Mouse (Mus musculus): ENCODE data around the gene Dennd5a. TPM values are rescaled to one million over a fixed set of nuclear protein-coding genes. Genes with fewer than 3 reads are reported as not detected.
"Not testable (repeated sequence)": the region's sequence is repeated elsewhere in the genome, so short reads cannot be mapped to it uniquely, and the experiment has no call there.

Dennd5a gene
- polyA plus RNA-seq, 1 experiment from 2014 or later = 112 TPM

DNA sequence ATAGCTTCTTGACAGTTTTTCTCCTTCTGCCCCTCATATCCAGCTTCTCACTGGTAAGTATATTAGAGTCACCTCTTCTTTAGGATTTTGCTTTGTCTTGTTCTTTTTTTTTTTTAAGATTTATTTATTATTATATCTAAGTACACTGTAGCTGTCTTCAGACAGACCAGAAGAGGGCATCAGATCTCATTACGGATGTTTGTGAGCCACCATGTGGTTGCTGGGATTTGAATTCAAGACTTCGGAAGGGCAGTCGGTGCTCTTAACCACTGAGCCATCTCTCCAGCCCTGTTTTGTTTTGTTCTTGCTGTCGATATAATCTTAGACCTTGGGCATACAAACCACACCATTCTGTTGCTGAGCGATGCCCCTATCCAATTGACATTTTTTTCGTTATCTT lies 26.5 kb upstream of the Dennd5a start, which contains the start of gene Tmem41b:
Gene Tmem41b (minus strand): TSS at position 155 of the 400 bp plus-strand sequence.
- in situ Hi-C loops (cut with MboI; ENCODE audit: low pct_unique_long_range_greater_than_20kb) = loop anchor here (25.0 kb wide), 1 partner anchor 276 kb away; no protein-coding TSS in a partner anchor
- H3K27me3 ChIP-seq; ATAC-seq; DNase-seq (ENCODE audit: low read depth, low spot score): not testable (repeated sequence)
- ChIA-PET POLR2A (interaction anchor here (2.2 kb wide), 1 partner anchor 75 kb away, joined by 10 read pairs; the partner anchor contains the start of gene Zfp143), CTCF (interaction anchor here (1.3 to 1.8 kb wide), 10 partner anchors 10 to 75 kb away, joined by 3 to 7 read pairs (median 4); partner anchors contain the start of gene Zfp143)
- TF ChIP-seq CTCF (IDR thresholded peaks at IDR 0.05) = peak; percentile 82

DNA sequence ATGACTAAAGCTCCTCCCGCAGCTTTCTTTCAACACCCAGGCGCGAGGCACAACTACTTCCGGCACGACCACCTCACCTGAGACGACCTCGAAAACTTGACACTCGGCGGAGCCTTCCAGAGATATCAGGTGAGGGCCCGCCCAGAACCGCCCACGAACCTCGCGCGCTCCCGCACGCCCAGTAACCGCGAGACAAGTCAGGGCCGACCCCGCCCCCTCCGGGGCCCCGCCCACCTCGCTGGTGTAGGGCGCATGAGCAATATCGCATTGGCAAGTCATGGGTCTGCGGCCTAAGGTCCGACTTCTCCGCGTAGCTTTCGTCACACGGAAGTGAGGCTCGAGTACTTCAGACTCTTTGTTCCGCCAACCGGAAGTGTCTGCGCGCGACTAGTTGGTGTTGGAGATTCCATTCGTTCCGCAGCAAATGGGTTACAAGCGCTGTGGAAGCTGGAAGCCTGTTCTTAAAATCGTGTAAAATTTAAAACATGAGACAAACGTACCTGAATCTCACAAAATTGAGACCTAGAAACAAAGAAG lies 25.9 kb upstream of the Dennd5a start:
- peak; percentile 92 for DNase-seq (ENCODE audit: low read depth, low spot score)
- H3K27me3 ChIP-seq = no peaks in the 10 kb centered on the region
- ChIA-PET CTCF (interaction anchor here (1.3 to 1.8 kb wide), 9 partner anchors 10 to 75 kb away, joined by 3 to 7 read pairs (median 3); partner anchors contain the start of gene Zfp143), POLR2A (interaction anchor here (1.0 to 2.2 kb wide), 4 partner anchors 15 to 75 kb away, joined by 3 to 10 read pairs (median 3); partner anchors contain the start of gene Zfp143)
- ATAC-seq = peak; percentile 96
- in situ Hi-C loops (cut with MboI; ENCODE audit: low pct_unique_long_range_greater_than_20kb) = loop anchor here (25.0 kb wide), 1 partner anchor 276 kb away; no protein-coding TSS in a partner anchor
- no peak for TF ChIP-seq CTCF (IDR thresholded peaks at IDR 0.05)

- no peaks in the 10 kb centered on the region for H3K27me3 ChIP-seq
- peak; percentile 56 for ATAC-seq
- DNase-seq (ENCODE audit: low read depth, low spot score) = no peak
- ChIA-PET CTCF (interaction anchor here (1.3 to 1.8 kb wide), 8 partner anchors 9 to 76 kb away, joined by 3 to 7 read pairs (median 4); partner anchors contain the start of gene Zfp143), POLR2A (interaction anchor here (1.0 to 2.2 kb wide), 4 partner anchors 16 to 76 kb away, joined by 3 to 10 read pairs (median 3); partner anchors contain the start of gene Zfp143)
- no peak for TF ChIP-seq CTCF (IDR thresholded peaks at IDR 0.05)
- in situ Hi-C loops (cut with MboI; ENCODE audit: low pct_unique_long_range_greater_than_20kb) = loop anchor here (25.0 kb wide), 1 partner anchor 277 kb away; no protein-coding TSS in a partner anchor
Observed at GRCm38 (mm10) chr7:109985661-109986132, 25.4 kb upstream of the Dennd5a start.

- not testable (repeated sequence) for DNase-seq (ENCODE audit: low read depth, low spot score); H3K27me3 ChIP-seq; ATAC-seq
- ChIA-PET POLR2A (interaction anchor here (0.9 kb wide), 1 partner anchor 43 kb away, joined by 4 read pairs; no protein-coding TSS in a partner anchor), CTCF (interaction anchor here (1.3 to 2.1 kb wide), 3 partner anchors 8 to 75 kb away, joined by 3 to 6 read pairs (median 4); no protein-coding TSS in a partner anchor)
- in situ Hi-C loops (cut with MboI; ENCODE audit: low pct_unique_long_range_greater_than_20kb) = loop anchor here (25.0 kb wide), 1 partner anchor 278 kb away; no protein-coding TSS in a partner anchor
Observed at GRCm38 (mm10) chr7:109984608-109985007, 24.3 kb upstream of the Dennd5a start.

DNA sequence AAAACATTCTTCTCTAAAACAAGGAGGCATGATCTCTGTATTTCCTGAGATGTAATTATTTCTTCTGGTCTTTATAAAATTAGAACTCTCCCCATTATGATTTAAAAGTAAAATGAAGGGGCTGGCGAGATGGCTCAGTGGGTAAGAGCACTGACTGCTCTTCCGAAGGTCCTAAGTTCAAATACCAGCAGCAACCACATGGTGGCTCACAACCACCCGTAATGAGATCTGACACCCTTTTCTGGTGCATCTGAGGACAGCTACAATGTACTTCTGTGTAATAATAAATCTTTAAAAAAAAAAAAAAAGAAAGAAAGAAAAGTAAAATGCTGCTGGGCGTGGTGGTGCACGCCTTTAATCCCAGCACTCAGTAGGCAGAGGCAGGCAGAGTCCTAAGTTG lies 16.9 kb upstream of the Dennd5a start:
- ATAC-seq; DNase-seq (ENCODE audit: low read depth, low spot score); POLR2A ChIA-PET; H3K27me3 ChIP-seq: not testable (repeated sequence)
- in situ Hi-C loops (cut with MboI; ENCODE audit: low pct_unique_long_range_greater_than_20kb) = loop anchor here (5.0 to 25.0 kb wide), 4 partner anchors 80 to 285 kb away; no protein-coding TSS in a partner anchor
- CTCF ChIA-PET = interaction anchor here (0.8 to 2.7 kb wide), 4 partner anchors 9 to 78 kb away, joined by 3 to 7 read pairs (median 4); partner anchors contain the start of gene Tmem41b
- peak; percentile 60 for TF ChIP-seq CTCF (IDR thresholded peaks at IDR 0.05)

DNA sequence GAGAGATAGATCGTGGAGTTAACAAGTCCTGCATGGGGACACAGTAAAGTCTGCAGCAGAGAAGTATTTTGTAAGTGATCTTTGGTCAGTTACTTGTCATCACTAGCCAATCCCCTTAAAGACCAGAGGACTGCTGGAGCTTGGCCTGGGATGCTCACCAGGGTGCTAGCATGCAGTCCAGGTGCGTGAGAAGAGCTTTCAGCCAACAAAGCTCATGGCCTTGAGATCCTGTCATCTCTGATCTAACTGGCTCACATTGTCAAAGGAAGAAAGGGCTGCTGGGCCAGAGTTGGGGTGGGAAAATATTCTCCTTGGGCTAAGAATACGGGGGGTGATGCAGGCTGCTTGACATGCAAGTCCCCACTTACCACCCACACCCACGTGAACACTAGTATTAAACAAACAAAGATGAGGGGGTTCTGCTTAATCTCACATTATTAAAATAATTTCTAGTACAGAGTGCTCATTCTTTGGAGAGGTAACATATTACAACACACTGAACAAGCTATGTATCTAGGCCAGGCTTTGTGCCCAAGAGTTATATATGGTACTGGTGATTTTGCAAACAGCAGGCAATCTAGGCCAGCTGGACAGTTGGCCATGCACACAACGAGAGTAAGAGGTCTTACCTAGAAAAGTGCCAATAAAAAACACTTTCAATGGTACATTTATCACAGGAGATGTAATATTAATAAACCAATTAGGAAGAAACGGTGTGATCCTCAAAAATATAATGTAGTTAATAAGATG lies 15.9 kb upstream of the Dennd5a start:
- ATAC-seq (no peak), DNase-seq (ENCODE audit: low read depth, low spot score) (no peak)
- no peaks in the 10 kb centered on the region for H3K27me3 ChIP-seq
- in situ Hi-C loops (cut with MboI; ENCODE audit: low pct_unique_long_range_greater_than_20kb) = loop anchor here (5.0 to 25.0 kb wide), 4 partner anchors 81 to 286 kb away; no protein-coding TSS in a partner anchor
- TF ChIP-seq CTCF (IDR thresholded peaks at IDR 0.05) = no peak
- POLR2A ChIA-PET = interaction anchor here (0.7 kb wide), 2 partner anchors 17 to 18 kb away, joined by 3 read pairs; no protein-coding TSS in a partner anchor
- CTCF ChIA-PET = interaction anchor here (1.4 to 2.7 kb wide), 2 partner anchors 8 to 10 kb away, joined by 5 to 7 read pairs; partner anchors contain the start of gene Tmem41b

DNA sequence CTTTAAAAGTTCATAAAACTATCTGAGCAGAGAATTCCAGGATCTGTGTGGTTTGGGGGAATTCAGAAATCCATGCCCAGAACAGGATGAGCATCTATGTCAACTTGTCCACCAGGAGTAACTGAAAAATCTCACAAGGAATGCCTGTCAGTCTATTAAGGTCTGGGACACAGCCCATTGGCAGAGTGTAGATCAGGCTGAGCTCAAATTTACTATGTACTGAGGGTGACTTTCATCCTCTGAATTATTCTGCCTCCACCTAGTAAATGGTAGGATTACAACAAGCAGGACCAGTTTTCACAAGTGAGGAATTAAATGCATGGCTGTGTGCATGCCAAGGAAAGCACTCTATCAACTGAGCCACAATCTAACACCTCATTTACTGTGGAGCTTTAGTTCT lies 9.3 kb upstream of the Dennd5a start:
- ChIA-PET POLR2A (interaction anchor here (0.6 to 0.8 kb wide), 3 partner anchors 16 to 155 kb away, joined by 3 to 6 read pairs (median 4); partner anchors contain the start of gene Zfp143), CTCF (interaction anchor here (0.7 to 1.6 kb wide), 6 partner anchors 9 to 286 kb away, joined by 3 to 5 read pairs (median 4); no protein-coding TSS in a partner anchor)
- DNase-seq (ENCODE audit: low read depth, low spot score) = no peak
- ATAC-seq = no peak
- no peak for TF ChIP-seq CTCF (IDR thresholded peaks at IDR 0.05)
- H3K27me3 ChIP-seq = no peaks in the 10 kb centered on the region
- in situ Hi-C loops (cut with MboI; ENCODE audit: low pct_unique_long_range_greater_than_20kb) = no loop called here

DNA sequence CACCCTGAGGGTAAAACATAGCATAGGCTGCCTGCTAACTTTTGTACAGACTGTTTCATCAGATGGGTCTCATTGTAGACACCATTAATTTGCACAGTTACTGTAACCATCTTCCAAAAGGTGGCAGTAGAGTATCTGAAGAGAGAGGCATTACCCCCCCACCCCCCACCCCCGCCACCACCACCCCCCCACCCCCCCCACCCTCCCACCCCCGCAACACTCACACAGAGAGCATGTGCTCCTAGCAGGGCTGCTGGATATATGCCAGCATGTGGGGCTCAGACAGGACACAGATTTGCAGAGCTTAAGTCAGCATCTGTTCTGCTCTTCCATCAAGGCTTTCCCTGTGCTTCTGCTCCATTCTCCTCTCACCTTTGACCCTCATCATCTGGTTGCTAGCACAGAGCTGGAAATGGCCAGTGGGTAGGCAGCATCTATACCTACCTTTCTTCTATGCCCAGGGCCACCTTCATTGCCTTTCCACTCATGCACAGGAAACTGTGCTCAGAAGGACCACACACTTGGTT lies 8.7 kb upstream of the Dennd5a start:
- ATAC-seq = no peak
- CTCF ChIA-PET = interaction anchor here (0.7 to 2.1 kb wide), 7 partner anchors 8 to 286 kb away, joined by 3 to 5 read pairs (median 4); no protein-coding TSS in a partner anchor
- DNase-seq (ENCODE audit: low read depth, low spot score) = no peak

DNA sequence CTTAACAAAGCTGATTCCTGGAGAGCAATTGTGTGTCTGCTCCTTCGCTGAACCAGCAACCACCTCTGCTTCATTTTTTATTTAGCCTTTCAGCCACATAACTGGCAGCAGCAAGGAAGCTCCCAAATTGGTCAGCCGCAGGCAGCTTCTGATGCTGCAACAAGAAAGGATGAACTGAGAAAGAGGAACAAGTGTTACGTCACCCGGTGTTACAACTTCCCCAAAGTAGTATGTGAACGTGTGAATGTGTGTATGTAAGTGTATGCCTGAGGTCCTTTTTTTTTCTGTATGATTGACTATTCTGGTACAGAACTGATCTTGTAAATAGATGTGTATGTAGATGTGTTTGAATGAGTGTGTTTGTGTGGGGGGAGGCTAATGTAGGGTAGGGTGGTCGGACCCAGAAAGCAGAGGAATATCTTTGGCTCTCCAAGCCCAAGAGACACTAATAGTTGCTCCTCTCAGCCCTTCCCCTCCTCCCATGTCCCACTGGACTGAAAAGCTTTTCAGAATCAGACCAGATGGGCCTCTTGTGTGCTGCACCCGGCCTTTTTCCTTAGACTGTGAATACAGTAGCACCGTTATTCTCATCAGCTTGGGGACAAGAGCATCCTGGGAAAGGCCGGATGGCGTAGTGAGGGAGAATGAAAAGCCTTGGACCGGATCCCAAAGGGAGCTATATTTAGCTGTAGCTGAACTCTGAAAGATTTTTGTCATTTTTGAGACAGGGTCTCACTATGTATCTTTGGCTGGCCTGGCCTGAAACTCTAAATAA lies 7.7 kb upstream of the Dennd5a start:
- in situ Hi-C loops (cut with MboI; ENCODE audit: low pct_unique_long_range_greater_than_20kb) = no loop called here
- no peak for DNase-seq (ENCODE audit: low read depth, low spot score)

More for the DNA sequence above, 8.7 kb upstream of the Dennd5a start:
- in situ Hi-C loops (cut with MboI; ENCODE audit: low pct_unique_long_range_greater_than_20kb) = no loop called here
- POLR2A ChIA-PET = interaction anchor here (0.6 to 0.8 kb wide), 3 partner anchors 17 to 156 kb away, joined by 3 to 6 read pairs (median 4); partner anchors contain the start of gene Zfp143
- TF ChIP-seq CTCF (IDR thresholded peaks at IDR 0.05) = peak; percentile 40
- H3K27me3 ChIP-seq = no peaks in the 10 kb centered on the region

More for the DNA sequence above, 7.7 kb upstream of the Dennd5a start:
- ChIA-PET POLR2A (no interaction called here), CTCF (interaction anchor here (2.1 kb wide), 1 partner anchor 9 kb away, joined by 5 read pairs; no protein-coding TSS in a partner anchor)
- no peak for TF ChIP-seq CTCF (IDR thresholded peaks at IDR 0.05)
- ATAC-seq = no peak
- no peaks in the 10 kb centered on the region for H3K27me3 ChIP-seq

Measured in Patski (cell line).